Mouse (Mus musculus): ENCODE data around the gene Spg20. TPM values are rescaled to one million over a fixed set of nuclear protein-coding genes. Genes with fewer than 3 reads are reported as not detected.

Gene Spg20
- polyA plus RNA-seq, 1 experiment from 2014 or later: 53.3 TPM

- Histone ChIP-seq H3K4me2 (ENCODE audit: low read depth, low read length, severe bottlenecking) (no peak overlapping the region), H3K9ac (ENCODE audit: low read length) (no peak overlapping the region), H3K27me3 (ENCODE audit: control insufficient read depth, insufficient read depth, low read length) (no peaks in the 10 kb centered on the region), H3K4me3 (ENCODE audit: low read depth, low read length) (no peak overlapping the region), H3K36me3 (ENCODE audit: control insufficient read depth, insufficient read depth, low read length) (no peaks in the 10 kb centered on the region), H3K9me3 (ENCODE audit: control insufficient read depth, low read length) (no peaks in the 10 kb centered on the region), H3K4me1 (replicated peaks; ENCODE audit: control insufficient read depth, insufficient read depth, low read length) (no peaks in the 10 kb centered on the region; the same call in 1 of the 2 replicates), H3K27ac (ENCODE audit: low read depth, low read length) (no peak overlapping the region)
- ATAC-seq (replicated peaks; ENCODE audit: low FRiP score) (no peak), DNase-seq (ENCODE audit: low spot score) (no peak)
- 61% methylated on average over 6 of the region's 6 CpGs for WGBS
Observed at GRCm38 (mm10) chr3:55078233-55078632, 33.7 kb upstream of the Spg20 start.

GRCm38 (mm10) chr3:55079619-55080018, 32.3 kb upstream of the Spg20 start:
- WGBS: 84% methylated on average over 8 of the region's 8 CpGs
- Histone ChIP-seq H3K27me3 (ENCODE audit: control insufficient read depth, insufficient read depth, low read length) (no peaks in the 10 kb centered on the region), H3K9ac (ENCODE audit: low read length) (no peak overlapping the region), H3K27ac (ENCODE audit: low read depth, low read length) (no peak overlapping the region), H3K4me3 (ENCODE audit: low read depth, low read length) (no peak overlapping the region), H3K4me1 (replicated peaks; ENCODE audit: control insufficient read depth, insufficient read depth, low read length) (no peaks in the 10 kb centered on the region), H3K36me3 (ENCODE audit: control insufficient read depth, insufficient read depth, low read length) (no peaks in the 10 kb centered on the region), H3K4me2 (ENCODE audit: low read depth, low read length, severe bottlenecking) (no peak overlapping the region), H3K9me3 (ENCODE audit: control insufficient read depth, low read length) (no peaks in the 10 kb centered on the region)
- ATAC-seq (replicated peaks; ENCODE audit: low FRiP score) (no peak), DNase-seq (ENCODE audit: low spot score) (no peak)

- no peak overlapping the region for H3K27ac ChIP-seq (ENCODE audit: low read depth, low read length)
- H3K4me3 ChIP-seq (ENCODE audit: low read depth, low read length): no peak overlapping the region
- no peaks in the 10 kb centered on the region for H3K9me3 ChIP-seq (ENCODE audit: control insufficient read depth, low read length)
- DNase-seq (ENCODE audit: low spot score): peak; percentile 83
- WGBS: 18% methylated on average over 6 of the region's 6 CpGs
- H3K27me3 ChIP-seq (ENCODE audit: control insufficient read depth, insufficient read depth, low read length): no peaks in the 10 kb centered on the region
- H3K4me2 ChIP-seq (ENCODE audit: low read depth, low read length, severe bottlenecking): no peak overlapping the region
- ATAC-seq (replicated peaks; ENCODE audit: low FRiP score): peak; percentile 79
- H3K9ac ChIP-seq (ENCODE audit: low read length): no peak overlapping the region
- H3K4me1 ChIP-seq (replicated peaks; ENCODE audit: control insufficient read depth, insufficient read depth, low read length): no peaks in the 10 kb centered on the region
- no peaks in the 10 kb centered on the region for H3K36me3 ChIP-seq (ENCODE audit: control insufficient read depth, insufficient read depth, low read length)
Observed at GRCm38 (mm10) chr3:55080055-55080454, 31.9 kb upstream of the Spg20 start.

GRCm38 (mm10) chr3:55084781-55085180, 27.1 kb upstream of the Spg20 start:
- Histone ChIP-seq H3K4me2 (ENCODE audit: low read depth, low read length, severe bottlenecking) (no peak overlapping the region), H3K27me3 (ENCODE audit: control insufficient read depth, insufficient read depth, low read length) (no peaks in the 10 kb centered on the region), H3K4me3 (ENCODE audit: low read depth, low read length) (no peak overlapping the region), H3K9me3 (ENCODE audit: control insufficient read depth, low read length) (no peaks in the 10 kb centered on the region), H3K27ac (ENCODE audit: low read depth, low read length) (no peak overlapping the region), H3K36me3 (ENCODE audit: control insufficient read depth, insufficient read depth, low read length) (no peaks in the 10 kb centered on the region), H3K4me1 (replicated peaks; ENCODE audit: control insufficient read depth, insufficient read depth, low read length) (no peaks in the 10 kb centered on the region), H3K9ac (ENCODE audit: low read length) (no peak overlapping the region)
- ATAC-seq (replicated peaks; ENCODE audit: low FRiP score) (no peak), DNase-seq (ENCODE audit: low spot score) (no peak)
- WGBS: 71% methylated on average over 6 of the region's 6 CpGs

GRCm38 (mm10) chr3:55085716-55086115, 26.2 kb upstream of the Spg20 start:
- DNase-seq (ENCODE audit: low spot score) (no peak), ATAC-seq (replicated peaks; ENCODE audit: low FRiP score) (no peak)
- H3K4me1 ChIP-seq (replicated peaks; ENCODE audit: control insufficient read depth, insufficient read depth, low read length): no peaks in the 10 kb centered on the region
- H3K9me3 ChIP-seq (ENCODE audit: control insufficient read depth, low read length): no peaks in the 10 kb centered on the region
- H3K4me3 ChIP-seq (ENCODE audit: low read depth, low read length): no peak overlapping the region
- WGBS: 57% methylated on average over 3 of the region's 3 CpGs
- no peak overlapping the region for H3K9ac ChIP-seq (ENCODE audit: low read length)
- no peaks in the 10 kb centered on the region for H3K27me3 ChIP-seq (ENCODE audit: control insufficient read depth, insufficient read depth, low read length)
- H3K27ac ChIP-seq (ENCODE audit: low read depth, low read length): no peak overlapping the region
- no peak overlapping the region for H3K4me2 ChIP-seq (ENCODE audit: low read depth, low read length, severe bottlenecking)
- H3K36me3 ChIP-seq (ENCODE audit: control insufficient read depth, insufficient read depth, low read length): no peaks in the 10 kb centered on the region

GRCm38 (mm10) chr3:55086948-55087347, 25.0 kb upstream of the Spg20 start:
- H3K27me3 ChIP-seq (ENCODE audit: control insufficient read depth, insufficient read depth, low read length): no peaks in the 10 kb centered on the region
- no peaks in the 10 kb centered on the region for H3K36me3 ChIP-seq (ENCODE audit: control insufficient read depth, insufficient read depth, low read length)
- no peak for DNase-seq (ENCODE audit: low spot score)
- H3K9ac ChIP-seq (ENCODE audit: low read length): no peak overlapping the region
- WGBS: 91% methylated on average over 5 of the region's 5 CpGs
- no peak for ATAC-seq (replicated peaks; ENCODE audit: low FRiP score)
- no peak overlapping the region for H3K27ac ChIP-seq (ENCODE audit: low read depth, low read length)
- H3K9me3 ChIP-seq (ENCODE audit: control insufficient read depth, low read length): no peaks in the 10 kb centered on the region
- no peak overlapping the region for H3K4me2 ChIP-seq (ENCODE audit: low read depth, low read length, severe bottlenecking)
- no peak overlapping the region for H3K4me3 ChIP-seq (ENCODE audit: low read depth, low read length)
- H3K4me1 ChIP-seq (replicated peaks; ENCODE audit: control insufficient read depth, insufficient read depth, low read length): no peaks in the 10 kb centered on the region

- no peak overlapping the region for H3K4me3 ChIP-seq (ENCODE audit: low read depth, low read length)
- DNase-seq (ENCODE audit: low spot score) (no peak), ATAC-seq (replicated peaks; ENCODE audit: low FRiP score) (no peak)
- no peaks in the 10 kb centered on the region for H3K36me3 ChIP-seq (ENCODE audit: control insufficient read depth, insufficient read depth, low read length)
- H3K4me2 ChIP-seq (ENCODE audit: low read depth, low read length, severe bottlenecking): no peak overlapping the region
- no peaks in the 10 kb centered on the region for H3K27me3 ChIP-seq (ENCODE audit: control insufficient read depth, insufficient read depth, low read length)
- H3K27ac ChIP-seq (ENCODE audit: low read depth, low read length): no peak overlapping the region
- no peak overlapping the region for H3K9ac ChIP-seq (ENCODE audit: low read length)
- 69% methylated on average over 4 of the region's 4 CpGs for WGBS
- no peaks in the 10 kb centered on the region for H3K4me1 ChIP-seq (replicated peaks; ENCODE audit: control insufficient read depth, insufficient read depth, low read length)
- no peaks in the 10 kb centered on the region for H3K9me3 ChIP-seq (ENCODE audit: control insufficient read depth, low read length)
Observed at GRCm38 (mm10) chr3:55087360-55087759, 24.5 kb upstream of the Spg20 start.

- Histone ChIP-seq H3K9me3 (ENCODE audit: control insufficient read depth, low read length) (no peaks in the 10 kb centered on the region), H3K4me3 (ENCODE audit: low read depth, low read length) (no peak overlapping the region), H3K36me3 (ENCODE audit: control insufficient read depth, insufficient read depth, low read length) (no peaks in the 10 kb centered on the region), H3K4me2 (ENCODE audit: low read depth, low read length, severe bottlenecking) (no peak overlapping the region), H3K27ac (ENCODE audit: low read depth, low read length) (no peak overlapping the region), H3K9ac (ENCODE audit: low read length) (no peak overlapping the region), H3K27me3 (ENCODE audit: control insufficient read depth, insufficient read depth, low read length) (no peaks in the 10 kb centered on the region), H3K4me1 (replicated peaks; ENCODE audit: control insufficient read depth, insufficient read depth, low read length) (no peaks in the 10 kb centered on the region)
- ATAC-seq (replicated peaks; ENCODE audit: low FRiP score): no peak
- WGBS: 85% methylated on average over 4 of the region's 4 CpGs
- DNase-seq (ENCODE audit: low spot score): no peak
Observed at GRCm38 (mm10) chr3:55088359-55088758, 23.5 kb upstream of the Spg20 start.

GRCm38 (mm10) chr3:55088843-55089242, 23.1 kb upstream of the Spg20 start:
- no peak for DNase-seq (ENCODE audit: low spot score)
- no peaks in the 10 kb centered on the region for H3K27me3 ChIP-seq (ENCODE audit: control insufficient read depth, insufficient read depth, low read length)
- H3K27ac ChIP-seq (ENCODE audit: low read depth, low read length): no peak overlapping the region
- no peaks in the 10 kb centered on the region for H3K9me3 ChIP-seq (ENCODE audit: control insufficient read depth, low read length)
- H3K4me1 ChIP-seq (replicated peaks; ENCODE audit: control insufficient read depth, insufficient read depth, low read length): no peaks in the 10 kb centered on the region
- H3K36me3 ChIP-seq (ENCODE audit: control insufficient read depth, insufficient read depth, low read length): no peaks in the 10 kb centered on the region
- H3K4me2 ChIP-seq (ENCODE audit: low read depth, low read length, severe bottlenecking): no peak overlapping the region
- no peak for ATAC-seq (replicated peaks; ENCODE audit: low FRiP score)
- H3K4me3 ChIP-seq (ENCODE audit: low read depth, low read length): no peak overlapping the region
- H3K9ac ChIP-seq (ENCODE audit: low read length): no peak overlapping the region
- 84% methylated on average over 3 of the region's 3 CpGs for WGBS

Data from forebrain, embryonic 11.5 days (tissue).